Mouse (Mus musculus) activated CD4-positive, CD25-positive, alpha-beta regulatory T cell (primary cell): Measurements from ENCODE around the gene Olfr15. TPM values are rescaled to one million over a fixed set of nuclear protein-coding genes. Genes with fewer than 3 reads are reported as not detected.

Source experiments
- polyA plus RNA-seq, 2 experiments: library from polyadenylated mRNA; unstranded; fragments of 100-300 nt; shearing (Covaris generic); gene quantifications; one replicate each; pipeline ENCODE4 v1.2.1; 2017

Olfr15 gene
- under 1 TPM in 1 of 2 experiments, not detected in 1; 0.34 TPM for polyA plus RNA-seq

DNA sequence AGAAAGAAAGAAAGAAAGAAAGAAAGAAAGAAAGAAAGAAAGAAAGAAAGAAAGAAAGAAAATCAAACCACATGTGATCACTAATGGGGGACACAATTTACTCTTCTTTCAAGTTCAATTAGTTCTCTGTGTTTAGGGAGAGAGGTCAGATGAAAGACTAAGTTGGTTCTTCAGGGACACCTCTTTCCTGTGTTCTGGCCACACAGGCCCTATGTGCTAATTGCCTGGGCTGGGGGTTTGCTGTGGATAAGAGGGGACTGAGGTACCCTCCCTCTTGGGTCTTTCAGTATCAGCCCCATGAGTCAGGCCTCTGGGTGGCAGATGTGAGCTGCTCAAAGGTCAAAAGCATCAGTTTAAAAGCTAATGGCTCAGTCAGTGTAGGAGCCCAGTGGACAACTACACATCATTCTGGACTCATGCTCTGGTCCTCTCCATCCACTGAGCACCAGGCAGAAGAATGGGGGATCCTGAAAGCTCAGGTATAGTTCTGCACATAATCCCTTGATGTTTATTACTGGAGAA, at the start of gene Olfr15:
Gene Olfr15 (plus strand): TSS at position 291 of the 522 bp plus-strand sequence.

DNA sequence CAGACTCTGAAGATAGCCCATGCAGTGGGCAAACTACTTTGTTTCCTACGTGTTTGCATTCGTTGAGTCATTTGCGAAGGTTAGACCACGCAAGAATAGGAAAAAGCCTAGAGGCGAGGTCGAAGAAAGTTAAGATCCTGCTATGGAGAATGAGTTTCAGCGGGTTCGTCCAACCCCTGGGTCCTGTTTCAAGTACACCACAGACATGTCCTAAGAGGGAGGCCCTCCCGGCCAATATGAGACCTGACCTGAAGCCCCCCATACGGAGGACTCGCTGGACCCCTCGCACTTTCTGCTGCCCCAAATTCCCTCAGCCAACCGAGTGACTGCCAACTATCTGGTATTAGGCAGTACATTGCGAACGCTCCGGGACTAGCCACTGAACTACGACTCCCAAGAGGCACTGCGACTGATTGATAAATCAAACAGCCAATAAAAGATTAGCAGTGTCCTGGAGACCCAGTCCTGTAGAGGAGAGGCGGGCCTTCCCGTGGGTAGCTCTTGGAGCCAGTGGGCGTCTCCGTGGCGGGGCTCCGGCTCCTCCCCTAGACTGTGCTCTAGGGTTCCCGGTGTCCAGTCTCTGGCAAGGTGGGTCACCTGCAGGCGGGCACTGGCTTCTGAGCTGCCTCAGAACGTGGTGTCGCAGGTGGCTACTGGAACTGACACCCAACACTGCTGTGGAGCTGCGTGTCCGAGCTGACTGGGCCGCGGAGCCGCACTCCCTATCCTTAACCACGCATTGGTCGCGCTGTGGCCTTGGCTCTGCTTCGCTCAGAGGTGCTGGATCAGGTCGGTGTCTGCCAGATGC, 16.2 kb downstream of the Olfr15 start, which contains the start of gene Zfp174:
Gene Zfp174 (plus strand): TSS at position 558 of the 808 bp plus-strand sequence.

DNA sequence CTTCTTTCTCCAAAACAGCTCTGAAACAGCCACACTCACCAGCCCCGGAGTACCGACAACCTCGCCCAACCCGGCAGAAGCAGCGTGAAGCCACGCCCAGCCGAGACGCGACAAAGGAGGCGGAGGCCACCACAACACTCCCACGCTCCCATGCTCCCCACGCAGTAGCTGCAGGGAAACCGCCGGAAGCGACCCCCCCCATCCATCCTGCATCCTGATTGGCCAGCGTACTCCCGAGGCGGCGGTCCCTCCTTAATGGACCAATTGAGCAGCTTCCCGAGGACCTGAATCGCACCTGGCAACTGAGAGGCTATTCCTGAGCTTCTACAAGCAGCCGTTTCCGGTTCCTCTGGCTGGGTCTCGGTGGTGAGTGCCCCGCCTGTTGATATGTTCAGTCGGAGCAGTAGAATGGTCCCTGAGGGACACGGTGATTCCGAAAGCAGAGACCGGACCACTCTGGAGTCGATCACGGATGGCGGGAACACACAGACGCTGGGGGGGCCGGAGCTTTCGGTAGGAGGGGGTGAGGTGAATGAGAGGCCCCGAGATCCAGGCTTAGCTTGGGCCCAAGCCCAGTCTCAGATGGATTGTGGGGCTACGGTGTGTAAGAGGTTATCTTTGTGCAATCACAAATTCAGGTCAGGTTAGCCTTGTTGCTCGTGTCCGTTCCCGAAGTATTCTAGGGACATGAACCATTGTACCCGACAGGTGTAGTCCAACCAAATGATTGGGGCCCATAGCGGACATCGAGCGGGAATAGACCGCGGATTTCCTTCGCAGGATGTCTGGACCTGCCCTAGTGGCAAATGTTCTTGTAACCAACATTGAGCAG, 41.8 kb downstream of the Olfr15 start, which contains the start of gene Naa60:
Gene Naa60 (plus strand): TSS at position 160 of the 832 bp plus-strand sequence.

DNA sequence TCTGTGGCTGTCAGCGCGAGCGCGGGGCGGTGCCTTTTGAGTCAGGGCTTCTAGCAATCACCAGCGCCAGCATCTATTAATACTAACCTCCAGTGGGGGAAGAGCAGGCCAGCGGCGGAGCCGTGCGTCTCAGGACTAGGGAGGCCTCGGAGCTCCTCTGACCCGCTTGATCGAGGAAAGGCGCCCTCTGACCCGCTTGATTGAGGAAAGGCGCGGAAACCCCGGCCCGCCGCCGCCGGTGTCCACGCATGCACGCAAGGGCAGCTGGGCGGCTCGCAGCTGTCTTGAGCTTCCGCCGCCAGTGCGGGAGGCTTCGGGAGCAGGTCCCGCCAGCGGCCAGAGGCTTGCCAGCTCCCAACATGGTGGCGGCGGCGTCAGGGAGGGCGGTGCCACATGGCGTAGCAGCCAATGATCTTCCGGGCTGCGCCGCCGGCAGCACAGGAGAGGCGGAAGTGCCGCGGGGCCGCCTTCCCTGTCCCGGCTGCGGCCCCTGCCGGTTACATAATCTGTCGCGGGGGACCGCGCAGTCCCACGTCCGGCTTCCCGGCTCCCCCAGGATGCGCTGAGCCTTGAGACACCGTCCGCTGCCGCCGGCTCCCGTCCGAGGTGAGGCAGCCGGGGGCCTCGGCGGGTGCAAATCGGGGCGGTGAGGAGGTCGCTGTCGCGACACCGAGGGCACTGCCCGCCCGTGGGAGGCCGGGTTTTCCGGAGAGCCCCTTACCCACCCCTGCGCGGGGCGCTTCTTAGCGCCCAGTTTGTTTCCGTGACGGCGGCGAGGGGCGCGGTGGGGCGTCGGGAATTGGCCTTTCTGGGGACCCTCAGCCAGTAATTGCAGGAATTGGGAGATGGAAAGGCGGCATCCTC, 53.8 kb downstream of the Olfr15 start, which contains the start of the genes Zfp597 and Gm20695:
Gene Zfp597 (minus strand): TSS at position 361 of the 864 bp plus-strand sequence.
Gene Gm20695 (plus strand): TSS at position 448 of the 864 bp plus-strand sequence.

Other genes with a start within 250 kb of the Olfr15 start
- under 1 TPM; 0.04 to 0.05 TPM for gene Olfr161, start 239.8 kb upstream of the Olfr15 start, polyA plus RNA-seq
- under 1 TPM; 0.29 to 0.35 TPM for gene Mefv, start 112.8 kb upstream of the Olfr15 start, polyA plus RNA-seq
- 10 to 100 TPM; 49.4 to 86.0 TPM for gene Zfp263, start 86.8 kb upstream of the Olfr15 start, polyA plus RNA-seq
- gene Zfp174, start 16.4 kb downstream of the Olfr15 start, polyA plus RNA-seq = under 1 TPM; 0.26 to 0.76 TPM
- 100 to 1,000 TPM; 119 to 143 TPM for gene Naa60, start 41.5 kb downstream of the Olfr15 start, polyA plus RNA-seq
- gene Zfp597, start 53.7 kb downstream of the Olfr15 start, polyA plus RNA-seq = 10 to 100 TPM; 13.1 TPM
- gene Gm20695, start 53.8 kb downstream of the Olfr15 start, polyA plus RNA-seq = under 1 TPM; 0.52 to 0.99 TPM
- 10 to 100 TPM in 1 of 2 experiments, 1 to 10 TPM in 1; 7.5 to 13.9 TPM for gene 1700037C18Rik, start 77.8 kb downstream of the Olfr15 start, polyA plus RNA-seq
- 10 to 100 TPM; 28.7 to 35.2 TPM for gene Cluap1, start 77.9 kb downstream of the Olfr15 start, polyA plus RNA-seq
- gene Nlrc3, start 145.8 kb downstream of the Olfr15 start, polyA plus RNA-seq = 10 to 100 TPM; 62.3 to 62.9 TPM
- 10 to 100 TPM; 23.3 to 28.5 TPM for gene Slx4, start 172.9 kb downstream of the Olfr15 start, polyA plus RNA-seq
- 1 to 10 TPM; 3.0 to 3.9 TPM for gene Dnase1, start 206.1 kb downstream of the Olfr15 start, polyA plus RNA-seq
- gene Trap1, start 246.9 kb downstream of the Olfr15 start, polyA plus RNA-seq = 10 to 100 TPM; 55.3 to 62.9 TPM